Mouse (Mus musculus) cerebellum, adult 2 months (tissue): ENCODE data around the gene Gas6. TPM values are rescaled to one million over a fixed set of nuclear protein-coding genes. Genes with fewer than 3 reads are reported as not detected.

ENCODE experiments used
- DNase-seq, 2 experiments: peaks; one replicate each; pipeline ENCODE4 v3.0.0; 2021
- H3K27ac ChIP-seq: fragments of 200-500 bp; 2 replicates; pipeline ENCODE4 v1.5.1; 2012; ENCODE audit warnings: low read length, control low read depth, inconsistent platforms; ENCODE audit not compliant: insufficient read depth
- H3K27me3 ChIP-seq: fragments of 200-500 bp; 2 replicates; pipeline ENCODE4 v1.6.1; 2012; ENCODE audit warnings: inconsistent platforms, mild to moderate bottlenecking, low read length, moderate library complexity; ENCODE audit not compliant: control insufficient read depth, insufficient read depth
- H3K4me1 ChIP-seq: fragments of 200-500 bp; 2 replicates; pipeline ENCODE4 v1.6.1; 2011; ENCODE audit warnings: low read length; ENCODE audit not compliant: control insufficient read depth, insufficient read depth
- H3K4me3 ChIP-seq: fragments of 200-500 bp; replicated peaks from 2 replicates; pipeline ENCODE3; 2011; ENCODE audit warnings: mild to moderate bottlenecking, low read depth, low read length, control low read depth; ENCODE audit not compliant: insufficient read depth
- CTCF ChIP-seq: fragments of 200-500 bp; IDR thresholded peaks from 2 replicates; pipeline ENCODE4 v1.5.1; 2011; ENCODE audit warnings: low read depth, mild to moderate bottlenecking, control low read depth, low read length, moderate library complexity, borderline replicate concordance; ENCODE audit not compliant: insufficient read depth
- POLR2A ChIP-seq: fragments of 200-500 bp; IDR thresholded peaks from 2 replicates; pipeline ENCODE4 v1.6.1; 2011; ENCODE audit warnings: low read length, control low read depth, borderline replicate concordance; ENCODE audit not compliant: insufficient read depth
- WGBS: fragments of 180-500 bp; shearing (Covaris S2); methylation state at CpG from one replicate; pipeline ENCODE4 v1.1.7; 2018; 5-methylcytosine and 5-hydroxymethylcytosine counted together
- polyA plus RNA-seq: library from polyadenylated mRNA; depleted of rRNA; stranded (reverse); fragments of >200 nt; gene quantifications from 2 replicates; pipeline ENCODE4 v1.2.3, GENCODE M21; 2012

Gas6 gene
- polyA plus RNA-seq, 1 experiment, result 145 TPM

- peak; percentile 63 to 72 for DNase-seq
- 18% methylated on average over 7 of the region's 7 CpGs for WGBS
- Histone ChIP-seq H3K27me3 (no peaks in the 10 kb centered on the region), H3K27ac (no peak overlapping the region), H3K4me1 (peaks cover 32% of the 10 kb centered on the region), H3K4me3 (no peak overlapping the region)
- TF ChIP-seq CTCF (no peak), POLR2A (no peak)
Observed at GRCm38 (mm10) chr8:13516011-13516442, 21.7 kb upstream of the Gas6 start.

- Histone ChIP-seq H3K4me1 (peaks cover 33% of the 10 kb centered on the region), H3K4me3 (no peak overlapping the region), H3K27ac (no peak overlapping the region), H3K27me3 (no peaks in the 10 kb centered on the region)
- TF ChIP-seq CTCF (no peak), POLR2A (no peak)
- 91% methylated on average over 5 of the region's 5 CpGs for WGBS
- no peak for DNase-seq
Observed at GRCm38 (mm10) chr8:13513556-13514370, 19.5 kb upstream of the Gas6 start.

- Histone ChIP-seq H3K27me3 (no peaks in the 10 kb centered on the region), H3K4me1 (peaks cover 36% of the 10 kb centered on the region), H3K4me3 (no peak overlapping the region), H3K27ac (no peak overlapping the region)
- DNase-seq, result peak; percentile 86 to 93
- TF ChIP-seq CTCF (no peak), POLR2A (no peak)
- WGBS, result 16% methylated on average over 6 of the region's 6 CpGs
Observed at GRCm38 (mm10) chr8:13512677-13513076, 18.4 kb upstream of the Gas6 start.

- Histone ChIP-seq H3K4me1 (peaks cover 39% of the 10 kb centered on the region), H3K27me3 (no peaks in the 10 kb centered on the region), H3K4me3 (no peak overlapping the region), H3K27ac (no peak overlapping the region)
- WGBS, result 12% methylated on average over 5 of the region's 5 CpGs
- TF ChIP-seq POLR2A (no peak), CTCF (no peak)
- DNase-seq, result peak; percentile 69 to 85
Observed at GRCm38 (mm10) chr8:13512016-13512415, 17.7 kb upstream of the Gas6 start.

- H3K4me3 ChIP-seq, result no peak overlapping the region
- peaks cover 20% of the 10 kb centered on the region for H3K4me1 ChIP-seq
- DNase-seq, result no peak
- H3K27ac ChIP-seq, result no peak overlapping the region
- no peaks in the 10 kb centered on the region for H3K27me3 ChIP-seq
- WGBS, result 86% methylated on average over 3 of the region's 3 CpGs
- TF ChIP-seq CTCF (no peak), POLR2A (no peak)
Observed at GRCm38 (mm10) chr8:13507284-13507937, 13.1 kb upstream of the Gas6 start.

- peak; percentile 50 to 54 for DNase-seq
- H3K27me3 ChIP-seq, result no peaks in the 10 kb centered on the region
- H3K4me3 ChIP-seq, result no peak overlapping the region
- TF ChIP-seq CTCF, result no peak
- no peak for TF ChIP-seq POLR2A
- peaks cover 15% of the 10 kb centered on the region for H3K4me1 ChIP-seq
- no peak overlapping the region for H3K27ac ChIP-seq
- 38% methylated on average over 4 of the region's 4 CpGs for WGBS
Observed at GRCm38 (mm10) chr8:13506849-13507248, 12.6 kb upstream of the Gas6 start.

- TF ChIP-seq CTCF, result no peak
- Histone ChIP-seq H3K27ac (no peak overlapping the region), H3K4me1 (peaks cover 8% of the 10 kb centered on the region), H3K4me3 (no peak overlapping the region), H3K27me3 (no peaks in the 10 kb centered on the region)
- no peak for DNase-seq
Observed at GRCm38 (mm10) chr8:13504894-13505674, 10.8 kb upstream of the Gas6 start.
